Mouse (Mus musculus) kidney, adult 2 months (tissue): ENCODE measurements around the gene Gucy2e. TPM values are rescaled to one million over a fixed set of nuclear protein-coding genes. Genes with fewer than 3 reads are reported as not detected.
A peak's percentile ranks its signal among the peaks of the same experiment; 100 is the strongest.

Experiments used
- DNase-seq: peaks from one replicate; pipeline ENCODE4 v3.0.0; 2021
- H3K27ac ChIP-seq: fragments of 200-500 bp; 2 replicates; pipeline ENCODE4 v1.5.1; 2012; ENCODE audit warnings: low read depth, low read length, control low read depth, inconsistent platforms; ENCODE audit not compliant: insufficient read depth
- H3K27me3 ChIP-seq: fragments of 200-500 bp; replicated peaks from 2 replicates; pipeline ENCODE4 v1.6.1; 2012; ENCODE audit warnings: mild to moderate bottlenecking, moderate library complexity, low read length, inconsistent platforms; ENCODE audit not compliant: control insufficient read depth, insufficient read depth
- H3K36me3 ChIP-seq: fragments of 200-500 bp; 2 replicates; pipeline ENCODE4 v1.6.1; 2012; ENCODE audit warnings: mild to moderate bottlenecking, moderate library complexity, low read length, inconsistent platforms; ENCODE audit not compliant: control insufficient read depth, insufficient read depth
- H3K4me1 ChIP-seq: fragments of 200-500 bp; 2 replicates; pipeline ENCODE4 v1.6.1; 2011; ENCODE audit warnings: low read length; ENCODE audit not compliant: control insufficient read depth, insufficient read depth
- H3K4me3 ChIP-seq: fragments of 200-500 bp; 2 replicates; pipeline ENCODE4 v1.5.1; 2011; ENCODE audit warnings: mild to moderate bottlenecking, low read depth, low read length, control low read depth; ENCODE audit not compliant: insufficient read depth
- CTCF ChIP-seq: fragments of 200-500 bp; conservative IDR thresholded peaks from 2 replicates; pipeline ENCODE4 v1.5.1; 2011; ENCODE audit warnings: low read depth, mild to moderate bottlenecking, control low read depth, low read length, moderate library complexity, mixed read lengths; ENCODE audit not compliant: insufficient read depth, insufficient read length
- POLR2A ChIP-seq: fragments of 200-500 bp; IDR thresholded peaks from one replicate; pipeline ENCODE4 v1.6.1; 2011; ENCODE audit warnings: low read depth, low read length, control low read depth
- WGBS: fragments of 180-500 bp; shearing (Covaris S2); methylation state at CpG from one replicate; pipeline ENCODE4 v1.1.7; 2018; 5-methylcytosine and 5-hydroxymethylcytosine counted together
- polyA plus RNA-seq: library from polyadenylated mRNA; depleted of rRNA; stranded (reverse); fragments of >200 nt; gene quantifications from 2 replicates; pipeline ENCODE4 v1.2.3, GENCODE M21; 2012

The Gucy2e gene
- polyA plus RNA-seq, 1 experiment = 0.02 TPM

- Histone ChIP-seq H3K27me3 (no peaks in the 10 kb centered on the region), H3K27ac (no peak overlapping the region), H3K36me3 (no peaks in the 10 kb centered on the region), H3K4me3 (no peak overlapping the region), H3K4me1 (no peaks in the 10 kb centered on the region)
- no peak for TF ChIP-seq POLR2A
- TF ChIP-seq CTCF = no peak
- 70% methylated on average over 2 of the region's 2 CpGs for WGBS
- no peak for DNase-seq
Measured at GRCm38 (mm10) chr11:69218661-69219060, 18.2 kb downstream of the Gucy2e start.

- no peaks in the 10 kb centered on the region for H3K4me1 ChIP-seq
- TF ChIP-seq POLR2A = no peak
- TF ChIP-seq CTCF = no peak
- no peak overlapping the region for H3K27ac ChIP-seq
- WGBS = 89% methylated on average over 5 of the region's 5 CpGs
- H3K36me3 ChIP-seq = no peaks in the 10 kb centered on the region
- no peak overlapping the region for H3K4me3 ChIP-seq
- DNase-seq = no peak
- H3K27me3 ChIP-seq = no peaks in the 10 kb centered on the region
Measured at GRCm38 (mm10) chr11:69217411-69217810, 19.4 kb downstream of the Gucy2e start.

- WGBS = 13% methylated on average over 2 of the region's 2 CpGs
- H3K4me3 ChIP-seq = peak overlapping the region; percentile 25; the same call in 1 of the 2 replicates
- DNase-seq = no peak
- no peak overlapping the region for H3K27ac ChIP-seq
- no peaks in the 10 kb centered on the region for H3K36me3 ChIP-seq
- no peaks in the 10 kb centered on the region for H3K4me1 ChIP-seq
- H3K27me3 ChIP-seq = no peaks in the 10 kb centered on the region
- TF ChIP-seq CTCF (no peak), POLR2A (no peak)
Measured at GRCm38 (mm10) chr11:69211431-69211830, 25.4 kb downstream of the Gucy2e start.

GRCm38 (mm10) chr11:69202469-69203230 lies 34.2 kb downstream of the Gucy2e start:
- H3K27me3 ChIP-seq = no peaks in the 10 kb centered on the region
- TF ChIP-seq CTCF (no peak), POLR2A (no peak)
- no peaks in the 10 kb centered on the region for H3K36me3 ChIP-seq
- no peak for DNase-seq
- H3K27ac ChIP-seq = no peak overlapping the region
- no peaks in the 10 kb centered on the region for H3K4me1 ChIP-seq
- no peak overlapping the region for H3K4me3 ChIP-seq
- WGBS = 81% methylated on average over 13 of the region's 13 CpGs

- 85% methylated on average over 6 of the region's 6 CpGs for WGBS
- H3K4me3 ChIP-seq = no peak overlapping the region
- no peaks in the 10 kb centered on the region for H3K27me3 ChIP-seq
- H3K27ac ChIP-seq = no peak overlapping the region
- H3K36me3 ChIP-seq = no peaks in the 10 kb centered on the region
- no peak for DNase-seq
- TF ChIP-seq CTCF (no peak), POLR2A (no peak)
- no peaks in the 10 kb centered on the region for H3K4me1 ChIP-seq
Measured at GRCm38 (mm10) chr11:69200231-69200630, 36.6 kb downstream of the Gucy2e start.

GRCm38 (mm10) chr11:69199251-69199650 lies 37.6 kb downstream of the Gucy2e start:
- Histone ChIP-seq H3K27me3 (no peaks in the 10 kb centered on the region), H3K27ac (no peak overlapping the region), H3K4me3 (no peak overlapping the region), H3K36me3 (no peaks in the 10 kb centered on the region), H3K4me1 (no peaks in the 10 kb centered on the region)
- WGBS = 92% methylated on average over 1 of the region's 1 CpGs
- TF ChIP-seq CTCF (no peak), POLR2A (no peak)
- no peak for DNase-seq

- H3K4me3 ChIP-seq = peak within 1 kb of the TSS; percentile 7; the same call in 1 of the 2 replicates
- WGBS = 33% methylated on average over 6 of the region's 6 CpGs
- H3K36me3 ChIP-seq = no peaks in the 10 kb centered on the region
- no peaks in the 10 kb centered on the region for H3K27me3 ChIP-seq
- no peaks in the 10 kb centered on the region for H3K4me1 ChIP-seq
- no peak within 1 kb of the TSS for H3K27ac ChIP-seq
- DNase-seq = no peak
- TF ChIP-seq POLR2A = no peak
- TF ChIP-seq CTCF = no peak
Measured at GRCm38 (mm10) chr11:69197743-69198142, 39.1 kb downstream of the Gucy2e start, which contains the start of gene Alox8. Gene Alox8, minus strand, starts transcription at chr11:69197843.
